Mouse (Mus musculus) stomach, embryonic 16.5 days (tissue): ENCODE data around the gene Spats2. TPM values are rescaled to one million over a fixed set of nuclear protein-coding genes. Genes with fewer than 3 reads are reported as not detected.
"Not testable (repeated sequence)": the region's sequence is repeated elsewhere in the genome, so short reads cannot be mapped to it uniquely, and the experiment has no call there.

ENCODE experiments used
- ATAC-seq: fragments of 200-750 bp; cut with Nextera tagmentation; 2 replicates; pipeline ENCODE4 v1.8.0; 2017; ENCODE audit warnings: moderate number of reproducible peaks, moderate TSS enrichment; ENCODE audit not compliant: insufficient read depth, low FRiP score
- H3K27ac ChIP-seq: fragments of 300-500 bp; sonication (generic); 2 replicates; pipeline ENCODE4 v1.5.1; 2014; ENCODE audit warnings: low read length
- H3K27me3 ChIP-seq: fragments of 300-500 bp; sonication (generic); 2 replicates; pipeline ENCODE4 v1.6.1; 2014; ENCODE audit warnings: low read length, control low read depth, mixed read lengths; ENCODE audit not compliant: control insufficient read depth, insufficient read depth
- H3K36me3 ChIP-seq: fragments of 300-500 bp; sonication (generic); 2 replicates; pipeline ENCODE4 v1.6.1; 2014; ENCODE audit warnings: low read length; ENCODE audit not compliant: control insufficient read depth, insufficient read depth
- H3K4me1 ChIP-seq: fragments of 300-500 bp; sonication (generic); 2 replicates; pipeline ENCODE4 v1.6.1; 2014; ENCODE audit warnings: low read length, control low read depth, mixed read lengths; ENCODE audit not compliant: control insufficient read depth, insufficient read depth
- H3K4me2 ChIP-seq: fragments of 300-500 bp; sonication (generic); 2 replicates; pipeline ENCODE4 v1.6.1; 2014; ENCODE audit warnings: low read depth, low read length, mixed read lengths
- H3K4me3 ChIP-seq: fragments of 300-500 bp; sonication (generic); replicated peaks from 2 replicates; pipeline ENCODE4 v1.5.1; 2014; ENCODE audit warnings: mild to moderate bottlenecking, low read length
- H3K9ac ChIP-seq: fragments of 300-500 bp; sonication (generic); 2 replicates; pipeline ENCODE4 v1.6.1; 2014; ENCODE audit warnings: low read length
- H3K9me3 ChIP-seq: fragments of 300-500 bp; sonication (generic); replicated peaks from 2 replicates; pipeline ENCODE4 v1.6.1; 2016; ENCODE audit warnings: low read length, control low read depth; ENCODE audit not compliant: control insufficient read depth
- WGBS: fragments of 180-500 bp; shearing (Covaris S2); extraction: QIAGEN DNeasy Blood & Tissue Kit; methylation state at CpG from one replicate; pipeline ENCODE4 v1.1.7; 2014; 5-methylcytosine and 5-hydroxymethylcytosine counted together
- polyA plus RNA-seq: library from polyadenylated mRNA; unstranded; fragments of >200 nt; fragmentation: Nextera tagmentation; extraction: Ambion mirVana; gene quantifications from 2 replicates; pipeline ENCODE4 v1.2.1, GENCODE M21; 2015

Spats2 gene
- polyA plus RNA-seq: 18.3 and 20.2 TPM in 2 replicates

DNA sequence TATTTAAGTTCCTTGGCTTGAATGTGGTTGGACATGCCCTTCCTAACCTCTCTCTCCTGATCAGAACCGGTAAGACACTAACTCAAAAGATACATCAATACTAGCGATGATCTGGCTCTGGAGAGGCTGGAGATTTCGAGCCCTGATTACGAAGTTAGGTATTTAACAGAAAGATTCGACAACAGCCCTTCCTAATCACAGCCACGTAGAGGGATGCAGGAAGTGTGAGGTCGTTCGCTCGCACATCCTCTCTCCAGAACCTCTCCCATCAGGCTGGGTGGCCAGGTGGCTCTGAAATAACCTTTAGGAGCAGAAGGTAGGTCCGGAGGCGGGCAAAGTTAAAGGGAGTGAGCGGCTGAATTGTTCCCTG is at the start of gene Spats2:
TSS of gene Spats2 (plus strand) at position 206 of the 370 bp plus-strand sequence.
- H3K9me3 ChIP-seq: no peaks in the 10 kb centered on the region
- H3K27me3 ChIP-seq: no peaks in the 10 kb centered on the region
- WGBS: 2% methylated on average over 12 of the region's 12 CpGs
- peak within 1 kb of the TSS; percentile 83 for H3K4me3 ChIP-seq
- H3K9ac ChIP-seq: peak within 1 kb of the TSS; percentile 95
- no peak for ATAC-seq
- H3K4me2 ChIP-seq: peak within 1 kb of the TSS; percentile 86
- H3K4me1 ChIP-seq: peaks cover 35% of the 10 kb centered on the region
- H3K36me3 ChIP-seq: no peaks in the 10 kb centered on the region
- peak within 1 kb of the TSS; percentile 94 for H3K27ac ChIP-seq

GRCm38 (mm10) chr15:99076011-99076410 is 49.7 kb upstream of the Spats2 start:
- not testable (repeated sequence) for ATAC-seq, H3K9me3 ChIP-seq, H3K36me3 ChIP-seq, H3K9ac ChIP-seq, H3K27ac ChIP-seq, H3K27me3 ChIP-seq
- WGBS: 98% methylated on average over 3 of the region's 3 CpGs
- Histone ChIP-seq H3K4me1 (peaks cover 14% of the 10 kb centered on the region), H3K4me2 (peak overlapping the region; percentile 77), H3K4me3 (peak overlapping the region; percentile 83)

- peaks cover 14% of the 10 kb centered on the region for H3K4me1 ChIP-seq
- ATAC-seq: no peak
- no peaks in the 10 kb centered on the region for H3K9me3 ChIP-seq
- no peak overlapping the region for H3K4me2 ChIP-seq
- WGBS: 74% methylated on average over 15 of the region's 15 CpGs
- no peak overlapping the region for H3K9ac ChIP-seq
- no peak overlapping the region for H3K4me3 ChIP-seq
- H3K27me3 ChIP-seq: no peaks in the 10 kb centered on the region
- no peak overlapping the region for H3K27ac ChIP-seq
- H3K36me3 ChIP-seq: 0 out of 2 replicates have a peak, but pooled peaks cover 6% of the 10 kb centered on the region
Observed at GRCm38 (mm10) chr15:99078181-99078910, 47.4 kb upstream of the Spats2 start.

- Histone ChIP-seq H3K9ac (no peak overlapping the region), H3K36me3 (0 out of 2 replicates have a peak, but pooled peaks cover 6% of the 10 kb centered on the region), H3K4me2 (no peak overlapping the region), H3K27ac (no peak overlapping the region), H3K9me3 (no peaks in the 10 kb centered on the region), H3K4me1 (peaks cover 12% of the 10 kb centered on the region), H3K4me3 (no peak overlapping the region), H3K27me3 (peaks cover 4% of the 10 kb centered on the region; the same call in 1 of the 2 replicates)
- ATAC-seq: no peak
- 76% methylated on average over 3 of the region's 3 CpGs for WGBS
Observed at GRCm38 (mm10) chr15:99079804-99080203, 45.9 kb upstream of the Spats2 start.

GRCm38 (mm10) chr15:99082322-99082721 is 43.4 kb upstream of the Spats2 start:
- H3K27me3 ChIP-seq: peaks cover 24% of the 10 kb centered on the region
- ATAC-seq: no peak
- no peak overlapping the region for H3K9ac ChIP-seq
- H3K4me3 ChIP-seq: no peak overlapping the region
- no peaks in the 10 kb centered on the region for H3K9me3 ChIP-seq
- WGBS: 93% methylated on average over 12 of the region's 12 CpGs
- H3K4me2 ChIP-seq: no peak overlapping the region
- peaks cover 3% of the 10 kb centered on the region; the same call in 1 of the 2 replicates for H3K4me1 ChIP-seq
- no peak overlapping the region for H3K27ac ChIP-seq
- 0 out of 2 replicates have a peak, but pooled peaks cover 2% of the 10 kb centered on the region for H3K36me3 ChIP-seq

DNA sequence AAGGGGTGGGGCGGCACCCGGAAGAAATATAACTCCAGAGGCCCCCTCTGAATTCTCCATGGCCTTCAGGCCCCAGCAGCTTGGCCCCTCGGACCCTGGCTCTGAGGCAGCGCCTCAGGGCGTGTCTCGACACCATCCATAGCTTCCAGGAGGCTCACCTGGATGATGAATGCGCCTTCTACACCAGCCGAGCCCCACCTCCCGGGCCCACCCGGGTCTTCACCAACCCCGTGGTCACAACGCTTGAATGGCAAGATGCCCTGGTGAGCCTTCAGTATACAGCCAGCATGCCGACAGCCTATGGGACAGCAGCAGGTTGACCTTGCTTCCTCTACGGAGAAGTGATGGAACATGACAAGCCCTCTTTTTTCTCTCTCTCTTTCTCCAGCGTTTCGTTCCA is 42.9 kb upstream of the Spats2 start:
- no peak overlapping the region for H3K4me3 ChIP-seq
- WGBS: 87% methylated on average over 16 of the region's 16 CpGs
- H3K36me3 ChIP-seq: no peaks in the 10 kb centered on the region
- no peak overlapping the region for H3K27ac ChIP-seq
- H3K4me1 ChIP-seq: peaks cover 3% of the 10 kb centered on the region; the same call in 1 of the 2 replicates
- no peak overlapping the region for H3K9ac ChIP-seq
- H3K27me3 ChIP-seq: peaks cover 29% of the 10 kb centered on the region
- no peak for ATAC-seq
- no peaks in the 10 kb centered on the region for H3K9me3 ChIP-seq
- no peak overlapping the region for H3K4me2 ChIP-seq

- peaks cover 5% of the 10 kb centered on the region for H3K4me1 ChIP-seq
- H3K4me2 ChIP-seq: no peak overlapping the region
- H3K4me3 ChIP-seq: no peak overlapping the region
- H3K9me3 ChIP-seq: no peaks in the 10 kb centered on the region
- no peak overlapping the region for H3K9ac ChIP-seq
- WGBS: 71% methylated on average over 9 of the region's 9 CpGs
- peaks cover 32% of the 10 kb centered on the region for H3K27me3 ChIP-seq
- no peak for ATAC-seq
- no peak overlapping the region for H3K27ac ChIP-seq
- no peaks in the 10 kb centered on the region for H3K36me3 ChIP-seq
Observed at GRCm38 (mm10) chr15:99083258-99083657, 42.5 kb upstream of the Spats2 start.

GRCm38 (mm10) chr15:99083867-99084557 is 41.7 kb upstream of the Spats2 start:
- Histone ChIP-seq H3K9ac (no peak overlapping the region), H3K9me3 (no peaks in the 10 kb centered on the region), H3K36me3 (no peaks in the 10 kb centered on the region), H3K4me1 (peaks cover 9% of the 10 kb centered on the region), H3K4me3 (no peak overlapping the region), H3K4me2 (no peak overlapping the region), H3K27ac (no peak overlapping the region), H3K27me3 (peaks cover 39% of the 10 kb centered on the region)
- 14% methylated on average over 11 of the region's 11 CpGs for WGBS
- ATAC-seq: no peak

- no peaks in the 10 kb centered on the region for H3K36me3 ChIP-seq
- peaks cover 45% of the 10 kb centered on the region for H3K27me3 ChIP-seq
- H3K4me1 ChIP-seq: peaks cover 9% of the 10 kb centered on the region
- ATAC-seq: no peak
- no peaks in the 10 kb centered on the region for H3K9me3 ChIP-seq
- no peak overlapping the region for H3K4me2 ChIP-seq
- no peak overlapping the region for H3K4me3 ChIP-seq
- WGBS: 22% methylated on average over 19 of the region's 19 CpGs
- H3K9ac ChIP-seq: no peak overlapping the region
- no peak overlapping the region for H3K27ac ChIP-seq
Observed at GRCm38 (mm10) chr15:99084618-99085017, 41.1 kb upstream of the Spats2 start.
